Mouse (Mus musculus): Measurements from ENCODE around the gene Ablim1.

The Ablim1 gene

GRCm38 (mm10) chr19:57211444-57212111 lies 103.1 kb downstream of the Ablim1 start:
- peak; percentile 55 for DNase-seq

- no peak for DNase-seq
These were observed 103.8 kb downstream of the Ablim1 start for GRCm38 (mm10) chr19:57210924-57211323.

- no peak for DNase-seq
These were observed 110.6 kb downstream of the Ablim1 start for GRCm38 (mm10) chr19:57204101-57204500.

GRCm38 (mm10) chr19:57202554-57202953 lies 112.2 kb downstream of the Ablim1 start:
- DNase-seq: no peak

GRCm38 (mm10) chr19:57201090-57201483 lies 113.6 kb downstream of the Ablim1 start:
- no peak for DNase-seq

DNA sequence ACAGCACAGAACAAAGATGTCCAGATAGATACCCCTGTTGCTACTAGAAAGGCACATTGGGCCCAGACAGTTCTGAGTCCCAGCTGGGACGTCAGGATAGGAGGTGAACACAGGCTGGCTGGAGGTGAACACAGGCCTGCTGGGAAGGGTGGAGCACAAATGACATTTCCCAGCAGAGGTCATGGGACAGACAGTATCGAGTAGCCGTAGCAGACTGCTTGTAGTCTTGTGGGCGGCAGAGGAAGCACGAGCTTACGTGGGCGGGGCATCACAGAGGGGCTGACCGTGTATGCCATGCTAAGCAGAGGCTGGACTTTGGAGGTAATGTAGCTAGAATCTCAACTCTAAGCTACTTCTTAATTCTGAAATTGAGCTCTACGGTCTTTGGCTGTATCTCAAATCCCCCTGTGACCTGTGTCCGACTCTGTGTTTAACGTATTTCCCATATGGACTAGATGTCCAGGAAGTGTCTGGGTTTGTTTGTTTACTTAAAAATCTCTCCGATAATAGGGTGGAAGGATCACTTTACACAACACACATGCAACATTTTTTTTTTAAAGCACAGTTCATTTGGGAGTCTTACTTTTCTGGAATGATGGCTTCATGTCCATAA lies 114.1 kb downstream of the Ablim1 start:
- DNase-seq: no peak

GRCm38 (mm10) chr19:57199361-57199760 lies 115.4 kb downstream of the Ablim1 start:
- no peak for DNase-seq

GRCm38 (mm10) chr19:57198531-57198930 lies 116.2 kb downstream of the Ablim1 start:
- DNase-seq: no peak

- no peak for DNase-seq
These were observed 116.7 kb downstream of the Ablim1 start for GRCm38 (mm10) chr19:57198029-57198428.

- DNase-seq: peak; percentile 37
These were observed 117.5 kb downstream of the Ablim1 start for GRCm38 (mm10) chr19:57197043-57197817.

GRCm38 (mm10) chr19:57196616-57197015 lies 118.1 kb downstream of the Ablim1 start:
- no peak for DNase-seq

- no peak for DNase-seq
These were observed 119.4 kb downstream of the Ablim1 start for GRCm38 (mm10) chr19:57195169-57195930.

GRCm38 (mm10) chr19:57193958-57194357 lies 120.8 kb downstream of the Ablim1 start:
- DNase-seq: no peak

DNA sequence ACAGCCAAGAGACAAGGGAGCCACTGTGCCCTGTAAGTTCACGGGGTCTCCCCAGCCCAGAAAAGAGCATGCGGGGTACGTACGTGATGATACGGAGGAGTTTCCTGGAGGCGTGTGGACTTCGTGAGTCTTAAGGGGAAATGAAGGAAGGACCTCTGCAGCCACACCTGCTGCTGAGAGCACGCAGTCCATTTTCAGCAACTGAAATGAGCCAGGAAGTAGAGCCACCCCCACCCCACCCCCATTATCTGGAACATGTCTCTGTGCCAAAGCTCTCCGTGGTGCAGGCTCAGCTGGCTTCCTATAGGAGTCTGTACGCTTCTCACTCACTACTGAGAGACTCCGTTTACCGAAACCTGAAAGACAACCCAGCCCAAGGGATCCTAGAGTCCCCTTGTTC lies 121.3 kb downstream of the Ablim1 start:
- no peak for DNase-seq

GRCm38 (mm10) chr19:57191109-57191508 lies 123.6 kb downstream of the Ablim1 start:
- no peak for DNase-seq

- no peak for DNase-seq
These were observed 125.3 kb downstream of the Ablim1 start for GRCm38 (mm10) chr19:57189427-57189826.

GRCm38 (mm10) chr19:57188553-57188952 lies 126.2 kb downstream of the Ablim1 start:
- no peak for DNase-seq

GRCm38 (mm10) chr19:57185021-57185420 lies 129.7 kb downstream of the Ablim1 start:
- no peak for DNase-seq

- DNase-seq: no peak
These were observed 131.6 kb downstream of the Ablim1 start for GRCm38 (mm10) chr19:57182938-57183720.

GRCm38 (mm10) chr19:57181852-57182528 lies 132.7 kb downstream of the Ablim1 start:
- no peak for DNase-seq

GRCm38 (mm10) chr19:57181317-57181716 lies 133.4 kb downstream of the Ablim1 start:
- no peak for DNase-seq

DNA sequence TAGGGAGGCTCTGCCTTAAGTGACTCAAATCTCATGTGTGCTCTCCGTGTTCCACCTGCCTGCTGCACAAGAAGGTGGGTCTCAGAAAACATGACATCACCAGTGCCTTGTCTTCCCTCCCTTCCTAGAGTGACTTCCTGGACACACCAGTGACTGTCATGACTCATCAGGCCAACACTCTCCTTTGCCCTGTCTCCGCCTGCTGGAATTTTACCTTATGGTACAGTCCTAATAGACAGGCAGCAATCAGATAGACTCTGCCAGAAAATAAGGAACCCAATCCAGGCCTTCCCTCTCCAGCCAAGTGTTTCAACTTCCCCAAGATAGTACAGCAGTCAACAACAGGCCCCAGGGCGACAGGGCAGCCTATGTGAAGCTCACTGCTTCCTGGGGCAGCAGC lies 133.8 kb downstream of the Ablim1 start:
- DNase-seq: no peak

Measured in thymus, postnatal 14 days (tissue).